In the genomic region with DNA sequence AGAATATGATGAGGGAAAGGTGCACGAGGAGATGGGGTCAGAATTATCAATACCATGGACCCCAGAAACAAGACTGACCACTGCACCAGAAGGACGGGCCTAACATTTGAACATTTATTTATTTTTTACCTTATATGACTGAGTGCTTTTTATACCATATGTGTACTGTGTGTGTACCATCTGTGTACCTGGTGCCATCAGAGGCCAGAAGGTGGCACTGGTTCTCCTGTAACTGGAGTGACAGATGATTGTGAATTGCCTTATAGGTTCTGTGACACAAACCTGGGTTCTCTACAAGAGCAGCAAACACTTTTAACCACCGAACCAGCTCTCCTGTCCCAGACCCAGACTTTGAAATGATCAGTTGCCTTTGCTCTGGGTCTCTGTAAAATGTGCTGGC, we compare ENCODE assay signal across 24 mouse cellular contexts. TPM values are rescaled to one million over a fixed set of nuclear protein-coding genes. Genes with fewer than 3 reads are reported as not detected.
DNase-seq lines count a peak whose midpoint lies in the region; ATAC-seq and TF ChIP-seq lines count a peak whose summit lies in the region.
"Had no signal": no experiment of that assay in that cellular context is flagged by ENCODE, and none has a peak within 500 bp of the region (broad histone marks: within the 10 kb centered on the region; RNA-seq: fewer than 3 reads in every experiment).

No protein-coding gene starts in this region.

- no peak overlapping the region for H3K4me3 ChIP-seq in cerebellum, adult 2 months (replicated peaks; ENCODE audit: insufficient read depth, low read depth, low read length)
- H3K4me3 ChIP-seq in kidney, adult 2 months (ENCODE audit: insufficient read depth, low read depth, low read length), result no peak overlapping the region
- H3K4me3 ChIP-seq in midbrain, postnatal 0 days (ENCODE audit: low read depth, low read length), result no peak overlapping the region
- no peak overlapping the region for H3K4me3 ChIP-seq in midbrain, embryonic 13.5 days (replicated peaks)
- H3K4me3 ChIP-seq: embryonic facial prominence, embryonic 10.5 days; erythroblast, embryonic 14.5 days; hindbrain, embryonic 12.5 days; neural tube, embryonic 12.5 days; stomach, embryonic 15.5 days had no signal

- H3K9me3 ChIP-seq in midbrain, postnatal 0 days (ENCODE audit: low read length), result no peaks in the 10 kb centered on the region
- no peaks in the 10 kb centered on the region for H3K9me3 ChIP-seq in midbrain, embryonic 13.5 days
- H3K9me3 ChIP-seq: embryonic facial prominence, embryonic 10.5 days; hindbrain, embryonic 12.5 days; neural tube, embryonic 12.5 days; stomach, embryonic 15.5 days had no signal

- no peak overlapping the region for H3K9ac ChIP-seq in midbrain, postnatal 0 days (replicated peaks; ENCODE audit: low read length, poor library complexity, severe bottlenecking)
- H3K9ac ChIP-seq in midbrain, embryonic 13.5 days (replicated peaks), result no peak overlapping the region
- H3K9ac ChIP-seq: hindbrain, embryonic 12.5 days; lung, embryonic 14.5 days; neural tube, embryonic 12.5 days; stomach, embryonic 15.5 days had no signal

- H3K27ac ChIP-seq in cerebellum, adult 2 months (ENCODE audit: insufficient read depth, low read length), result no peak overlapping the region
- H3K27ac ChIP-seq in kidney, adult 2 months (ENCODE audit: insufficient read depth, low read depth, low read length), result no peak overlapping the region
- H3K27ac ChIP-seq in midbrain, postnatal 0 days (ENCODE audit: low read depth, low read length), result no peak overlapping the region
- H3K27ac ChIP-seq in midbrain, embryonic 13.5 days, result no peak overlapping the region
- H3K27ac ChIP-seq: embryonic facial prominence, embryonic 10.5 days; hindbrain, embryonic 12.5 days; neural tube, embryonic 12.5 days; stomach, embryonic 15.5 days had no signal

- peak; percentile 35; the same call in 1 of the 2 replicates for TF ChIP-seq CTCF in cerebellum, adult 2 months (IDR thresholded peaks at IDR 0.05; ENCODE audit: borderline replicate concordance, insufficient read depth, low read depth, low read length)
- TF ChIP-seq CTCF in kidney, adult 2 months (conservative IDR thresholded peaks at IDR 0.05; ENCODE audit: insufficient read depth, insufficient read length, low read depth, low read length), result peak; percentile 21; the same call in 1 of the 2 replicates
- peak; percentile 48 for TF ChIP-seq CTCF in midbrain, postnatal 0 days (IDR thresholded peaks at IDR 0.05)

- H3K27me3 ChIP-seq in cerebellum, adult 2 months (ENCODE audit: control insufficient read depth, insufficient read depth, low read length), result no peaks in the 10 kb centered on the region
- no peaks in the 10 kb centered on the region for H3K27me3 ChIP-seq in kidney, adult 2 months (replicated peaks; ENCODE audit: control insufficient read depth, insufficient read depth, low read length)
- no peaks in the 10 kb centered on the region for H3K27me3 ChIP-seq in midbrain, postnatal 0 days (ENCODE audit: insufficient read depth, low read length)
- H3K27me3 ChIP-seq in midbrain, embryonic 13.5 days, result no peaks in the 10 kb centered on the region
- H3K27me3 ChIP-seq: hindbrain, embryonic 12.5 days; neural tube, embryonic 12.5 days; stomach, embryonic 15.5 days had no signal

- H3K4me1 ChIP-seq in cerebellum, adult 2 months (ENCODE audit: control insufficient read depth, insufficient read depth, low read length), result no peaks in the 10 kb centered on the region
- no peaks in the 10 kb centered on the region for H3K4me1 ChIP-seq in kidney, adult 2 months (ENCODE audit: control insufficient read depth, insufficient read depth, low read length)
- no peaks in the 10 kb centered on the region for H3K4me1 ChIP-seq in midbrain, postnatal 0 days (ENCODE audit: insufficient read depth, low read length)
- H3K4me1 ChIP-seq in midbrain, embryonic 13.5 days (replicated peaks), result peaks cover 4% of the 10 kb centered on the region; the same call in 1 of the 2 replicates
- H3K4me1 ChIP-seq: embryonic facial prominence, embryonic 10.5 days; neural tube, embryonic 12.5 days; stomach, embryonic 15.5 days had no signal

- DNase-seq in cerebellum, adult 2 months, result no peak
- no peak for DNase-seq in kidney, adult 2 months
- no peak for DNase-seq in kidney, postnatal 10 days
- no peak for DNase-seq in midbrain, postnatal 0 days (ENCODE audit: low spot score)
- peak; percentile 7 to 11 for DNase-seq in thymus, postnatal 36 days
- DNase-seq in right cerebral cortex, postnatal 14 days, result no peak
- DNase-seq: heart, adult 18-20 months; kidney, postnatal 14 days; lung, embryonic 14.5 days had no signal

- TF ChIP-seq POLR2A in cerebellum, adult 2 months (IDR thresholded peaks at IDR 0.05; ENCODE audit: borderline replicate concordance, insufficient read depth, low read length), result no peak
- no peak for TF ChIP-seq POLR2A in kidney, adult 2 months (IDR thresholded peaks at IDR 0.05; ENCODE audit: low read depth, low read length)

- H3K36me3 ChIP-seq in kidney, adult 2 months (ENCODE audit: control insufficient read depth, insufficient read depth, low read length), result no peaks in the 10 kb centered on the region
- H3K36me3 ChIP-seq in midbrain, postnatal 0 days (ENCODE audit: insufficient read depth, low read length), result no peaks in the 10 kb centered on the region
- H3K36me3 ChIP-seq in midbrain, embryonic 13.5 days, result no peaks in the 10 kb centered on the region
- H3K36me3 ChIP-seq: embryonic facial prominence, embryonic 10.5 days; hindbrain, embryonic 12.5 days; neural tube, embryonic 12.5 days; stomach, embryonic 15.5 days had no signal

- no peak overlapping the region for H3K4me2 ChIP-seq in midbrain, postnatal 0 days (ENCODE audit: low read depth, low read length, poor library complexity, severe bottlenecking)
- no peak overlapping the region for H3K4me2 ChIP-seq in midbrain, embryonic 13.5 days (replicated peaks)
- H3K4me2 ChIP-seq: hindbrain, embryonic 12.5 days; lung, embryonic 14.5 days; neural tube, embryonic 12.5 days; stomach, embryonic 15.5 days had no signal

- WGBS in cerebellum, adult 2 months, result 80% methylated on average over 3 of the region's 3 CpGs
- WGBS in kidney, adult 2 months, result 87% methylated on average over 3 of the region's 3 CpGs
- 80% methylated on average over 3 of the region's 3 CpGs for WGBS in midbrain, postnatal 0 days
- 87% methylated on average over 3 of the region's 3 CpGs for WGBS in midbrain, embryonic 13.5 days

- no peak for ATAC-seq in cerebellum, adult (ENCODE audit: insufficient number of reproducible peaks, low FRiP score, low TSS enrichment)
- ATAC-seq in midbrain, postnatal 0 days (ENCODE audit: low FRiP score), result no peak
- no peak for ATAC-seq in midbrain, embryonic 13.5 days
- ATAC-seq: forebrain, embryonic 14.5 days had no signal

RNA-seq across cellular contexts. Expression of gene 4921539E11Rik, which starts 31.8 kb away (rescaled TPM):
- polyA plus RNA-seq in cerebellum, adult 2 months (2012; rRNA removed), result not detected in 2 replicates
- polyA plus RNA-seq in kidney, adult 2 months (2012; rRNA removed), result not detected in 2 replicates
- not detected in 2 replicates for total RNA-seq in midbrain, postnatal 0 days (2014; rRNA removed)
- not detected in 2 replicates for polyA plus RNA-seq in midbrain, postnatal 0 days (2015; fragmentation: Nextera tagmentation; extraction: Ambion mirVana)
- not detected in 2 replicates for polyA plus RNA-seq in midbrain, embryonic 13.5 days (2015; fragmentation: Nextera tagmentation; extraction: Ambion mirVana)
- total RNA-seq: adrenal gland, postnatal 4 days; gastrocnemius, adult 8-10 months; heart, adult 18-20 months; left cerebral cortex, postnatal 10 days; megakaryocyte progenitor cell, adult 5-6 weeks had no signal
- polyA plus RNA-seq: embryonic facial prominence, embryonic 10.5 days; erythroblast, embryonic 14.5 days; forebrain, embryonic 14.5 days; hindbrain, embryonic 12.5 days; intestine, embryonic 14.5 days; limb, embryonic 14.5 days; lung, embryonic 14.5 days; neural tube, embryonic 12.5 days; spleen, adult 2 months; stomach, embryonic 15.5 days had no signal

RNA-seq across cellular contexts. Expression of gene Slc35d1, which starts 43.9 kb away (rescaled TPM):
- 8.7 and 9.4 TPM in 2 replicates for polyA plus RNA-seq in cerebellum, adult 2 months (2012; rRNA removed)
- 13.3 and 15.9 TPM in 2 replicates for polyA plus RNA-seq in kidney, adult 2 months (2012; rRNA removed)
- total RNA-seq in midbrain, postnatal 0 days (2014; rRNA removed), result 2.7 and 4.3 TPM in 2 replicates
- 4.7 and 5.0 TPM in 2 replicates for polyA plus RNA-seq in midbrain, postnatal 0 days (2015; fragmentation: Nextera tagmentation; extraction: Ambion mirVana)
- 4.8 and 5.7 TPM in 2 replicates for polyA plus RNA-seq in midbrain, embryonic 13.5 days (2015; fragmentation: Nextera tagmentation; extraction: Ambion mirVana)

RNA-seq across cellular contexts. Expression of gene Oma1, which starts 54.8 kb away (rescaled TPM):
- 9.0 and 9.6 TPM in 2 replicates for polyA plus RNA-seq in cerebellum, adult 2 months (2012; rRNA removed)
- polyA plus RNA-seq in kidney, adult 2 months (2012; rRNA removed), result 17.5 and 19.3 TPM in 2 replicates
- 7.7 and 7.9 TPM in 2 replicates for total RNA-seq in midbrain, postnatal 0 days (2014; rRNA removed)
- polyA plus RNA-seq in midbrain, postnatal 0 days (2015; fragmentation: Nextera tagmentation; extraction: Ambion mirVana), result 8.2 and 8.6 TPM in 2 replicates
- 11.1 and 12.0 TPM in 2 replicates for polyA plus RNA-seq in midbrain, embryonic 13.5 days (2015; fragmentation: Nextera tagmentation; extraction: Ambion mirVana)

Comparison
In these comparisons a context has a peak if more than half of its experiments do, and no peak if none do; other contexts are left out.
1. DNase-seq: peak in thymus, postnatal 36 days (2 of 2); none in cerebellum, adult 2 months (0 of 2), kidney, adult 2 months (single experiment), kidney, postnatal 10 days (single experiment), midbrain, postnatal 0 days (single experiment) and right cerebral cortex, postnatal 14 days (single experiment).
2. Peak in every context shown above with its lines, with median percentiles within 50 percentile points of each other: CTCF ChIP-seq.